Mouse (Mus musculus): ENCODE measurements around the gene Gpr15. TPM values are rescaled to one million over a fixed set of nuclear protein-coding genes. Genes with fewer than 3 reads are reported as not detected.

Gpr15 gene
- polyA plus RNA-seq, 1 experiment = not detected

- no peak for TF ChIP-seq CTCF (IDR thresholded peaks at IDR 0.05; ENCODE audit: extremely low read depth, insufficient read length, insufficient replicate concordance, low read depth, low read length)
- no peak for TF ChIP-seq POLR2A (IDR thresholded peaks at IDR 0.05; ENCODE audit: low read depth, low read length)
- Histone ChIP-seq H3K4me1 (ENCODE audit: control insufficient read depth, insufficient read depth, insufficient read length, low read length) (peaks cover 18% of the 10 kb centered on the region; the same call in 1 of the 2 replicates), H3K4me3 (ENCODE audit: low read depth, low read length) (no peak overlapping the region), H3K27me3 (ENCODE audit: control insufficient read depth, insufficient read depth, low read length) (no peaks in the 10 kb centered on the region), H3K36me3 (ENCODE audit: control insufficient read depth, insufficient read depth, low read length) (no peaks in the 10 kb centered on the region), H3K27ac (ENCODE audit: insufficient read depth, low read depth, low read length) (no peak overlapping the region)
- WGBS = 81% methylated on average over 10 of the region's 10 CpGs
Observed at GRCm38 (mm10) chr16:58702329-58702932, 16.4 kb downstream of the Gpr15 start.

- Histone ChIP-seq H3K36me3 (ENCODE audit: control insufficient read depth, insufficient read depth, low read length) (no peaks in the 10 kb centered on the region), H3K4me3 (ENCODE audit: low read depth, low read length) (no peak overlapping the region), H3K27me3 (ENCODE audit: control insufficient read depth, insufficient read depth, low read length) (no peaks in the 10 kb centered on the region), H3K4me1 (ENCODE audit: control insufficient read depth, insufficient read depth, insufficient read length, low read length) (peaks cover 16% of the 10 kb centered on the region; the same call in 1 of the 2 replicates), H3K27ac (ENCODE audit: insufficient read depth, low read depth, low read length) (no peak overlapping the region)
- TF ChIP-seq POLR2A (IDR thresholded peaks at IDR 0.05; ENCODE audit: low read depth, low read length) (no peak), CTCF (IDR thresholded peaks at IDR 0.05; ENCODE audit: extremely low read depth, insufficient read length, insufficient replicate concordance, low read depth, low read length) (no peak)
- WGBS = 66% methylated on average over 6 of the region's 6 CpGs
Observed at GRCm38 (mm10) chr16:58701779-58702178, 17.1 kb downstream of the Gpr15 start.

GRCm38 (mm10) chr16:58700816-58701424, 17.9 kb downstream of the Gpr15 start:
- Histone ChIP-seq H3K36me3 (ENCODE audit: control insufficient read depth, insufficient read depth, low read length) (no peaks in the 10 kb centered on the region), H3K4me3 (ENCODE audit: low read depth, low read length) (no peak overlapping the region), H3K27ac (ENCODE audit: insufficient read depth, low read depth, low read length) (no peak overlapping the region), H3K27me3 (ENCODE audit: control insufficient read depth, insufficient read depth, low read length) (no peaks in the 10 kb centered on the region), H3K4me1 (ENCODE audit: control insufficient read depth, insufficient read depth, insufficient read length, low read length) (peaks cover 16% of the 10 kb centered on the region; the same call in 1 of the 2 replicates)
- no peak for TF ChIP-seq CTCF (IDR thresholded peaks at IDR 0.05; ENCODE audit: extremely low read depth, insufficient read length, insufficient replicate concordance, low read depth, low read length)
- no peak for TF ChIP-seq POLR2A (IDR thresholded peaks at IDR 0.05; ENCODE audit: low read depth, low read length)
- 87% methylated on average over 12 of the region's 12 CpGs for WGBS

GRCm38 (mm10) chr16:58700174-58700573, 18.7 kb downstream of the Gpr15 start:
- H3K36me3 ChIP-seq (ENCODE audit: control insufficient read depth, insufficient read depth, low read length) = no peaks in the 10 kb centered on the region
- WGBS = 84% methylated on average over 6 of the region's 6 CpGs

GRCm38 (mm10) chr16:58697261-58697660, 21.6 kb downstream of the Gpr15 start:
- Histone ChIP-seq H3K27ac (ENCODE audit: insufficient read depth, low read depth, low read length) (no peak overlapping the region), H3K4me1 (ENCODE audit: control insufficient read depth, insufficient read depth, insufficient read length, low read length) (peaks cover 4% of the 10 kb centered on the region; the same call in 1 of the 2 replicates), H3K27me3 (ENCODE audit: control insufficient read depth, insufficient read depth, low read length) (no peaks in the 10 kb centered on the region), H3K36me3 (ENCODE audit: control insufficient read depth, insufficient read depth, low read length) (no peaks in the 10 kb centered on the region), H3K4me3 (ENCODE audit: low read depth, low read length) (no peak overlapping the region)
- 95% methylated on average over 1 of the region's 1 CpGs for WGBS
- TF ChIP-seq CTCF (IDR thresholded peaks at IDR 0.05; ENCODE audit: extremely low read depth, insufficient read length, insufficient replicate concordance, low read depth, low read length) (no peak), POLR2A (IDR thresholded peaks at IDR 0.05; ENCODE audit: low read depth, low read length) (no peak)

More at GRCm38 (mm10) chr16:58700174-58700573, 18.7 kb downstream of the Gpr15 start:
- H3K4me1 ChIP-seq (ENCODE audit: control insufficient read depth, insufficient read depth, insufficient read length, low read length) = peaks cover 12% of the 10 kb centered on the region; the same call in 1 of the 2 replicates
- no peaks in the 10 kb centered on the region for H3K27me3 ChIP-seq (ENCODE audit: control insufficient read depth, insufficient read depth, low read length)
- TF ChIP-seq CTCF (IDR thresholded peaks at IDR 0.05; ENCODE audit: extremely low read depth, insufficient read length, insufficient replicate concordance, low read depth, low read length) (no peak), POLR2A (IDR thresholded peaks at IDR 0.05; ENCODE audit: low read depth, low read length) (no peak)
- no peak overlapping the region for H3K4me3 ChIP-seq (ENCODE audit: low read depth, low read length)
- H3K27ac ChIP-seq (ENCODE audit: insufficient read depth, low read depth, low read length) = no peak overlapping the region

GRCm38 (mm10) chr16:58696796-58697195, 22.1 kb downstream of the Gpr15 start:
- peaks cover 2% of the 10 kb centered on the region; the same call in 1 of the 2 replicates for H3K4me1 ChIP-seq (ENCODE audit: control insufficient read depth, insufficient read depth, insufficient read length, low read length)
- no peaks in the 10 kb centered on the region for H3K27me3 ChIP-seq (ENCODE audit: control insufficient read depth, insufficient read depth, low read length)
- H3K36me3 ChIP-seq (ENCODE audit: control insufficient read depth, insufficient read depth, low read length) = no peaks in the 10 kb centered on the region
- H3K4me3 ChIP-seq (ENCODE audit: low read depth, low read length) = no peak overlapping the region
- H3K27ac ChIP-seq (ENCODE audit: insufficient read depth, low read depth, low read length) = no peak overlapping the region
- no peak for TF ChIP-seq POLR2A (IDR thresholded peaks at IDR 0.05; ENCODE audit: low read depth, low read length)
- TF ChIP-seq CTCF (IDR thresholded peaks at IDR 0.05; ENCODE audit: extremely low read depth, insufficient read length, insufficient replicate concordance, low read depth, low read length) = no peak
- WGBS = 88% methylated on average over 3 of the region's 3 CpGs

GRCm38 (mm10) chr16:58694091-58694490, 24.8 kb downstream of the Gpr15 start:
- Histone ChIP-seq H3K27me3 (ENCODE audit: control insufficient read depth, insufficient read depth, low read length) (no peaks in the 10 kb centered on the region), H3K36me3 (ENCODE audit: control insufficient read depth, insufficient read depth, low read length) (no peaks in the 10 kb centered on the region), H3K27ac (ENCODE audit: insufficient read depth, low read depth, low read length) (no peak overlapping the region), H3K4me1 (ENCODE audit: control insufficient read depth, insufficient read depth, insufficient read length, low read length) (peaks cover 6% of the 10 kb centered on the region; the same call in 1 of the 2 replicates), H3K4me3 (ENCODE audit: low read depth, low read length) (no peak overlapping the region)
- no peak for TF ChIP-seq POLR2A (IDR thresholded peaks at IDR 0.05; ENCODE audit: low read depth, low read length)
- no peak for TF ChIP-seq CTCF (IDR thresholded peaks at IDR 0.05; ENCODE audit: extremely low read depth, insufficient read length, insufficient replicate concordance, low read depth, low read length)
- 86% methylated on average over 5 of the region's 5 CpGs for WGBS
